Mouse (Mus musculus): ENCODE results near the gene Gm26897. TPM values are rescaled to one million over a fixed set of nuclear protein-coding genes. Genes with fewer than 3 reads are reported as not detected.

Gene Gm26897
- polyA plus RNA-seq, 1 experiment from 2014 or later, result not detected

- no peak for DNase-seq
- no peak overlapping the region for H3K9ac ChIP-seq
- TF ChIP-seq CTCF (IDR thresholded peaks at IDR 0.05; ENCODE audit: low read depth), result no peak
- no peak overlapping the region for H3K27ac ChIP-seq (ENCODE audit: low read depth)
- no peaks in the 10 kb centered on the region for H3K27me3 ChIP-seq (ENCODE audit: insufficient read depth, low read length)
- H3K4me1 ChIP-seq (ENCODE audit: insufficient read depth), result no peaks in the 10 kb centered on the region
- ATAC-seq (ENCODE audit: insufficient read depth), result no peak
- no peak overlapping the region for H3K4me2 ChIP-seq
- H3K9me3 ChIP-seq (ENCODE audit: low read depth, low read length), result no peaks in the 10 kb centered on the region
- no peak overlapping the region for H3K4me3 ChIP-seq (ENCODE audit: low read depth, low read length)
- H3K36me3 ChIP-seq (ENCODE audit: insufficient read depth), result no peaks in the 10 kb centered on the region
- WGBS, result 57% methylated on average over 13 of the region's 13 CpGs
Observed at GRCm38 (mm10) chr5:111750092-111750491, 16.4 kb downstream of the Gm26897 start.

GRCm38 (mm10) chr5:111754484-111755139, 20.9 kb downstream of the Gm26897 start:
- no peak overlapping the region for H3K27ac ChIP-seq (ENCODE audit: low read depth)

GRCm38 (mm10) chr5:111755330-111755729, 21.6 kb downstream of the Gm26897 start:
- H3K27ac ChIP-seq (ENCODE audit: low read depth), result no peak overlapping the region
- no peaks in the 10 kb centered on the region for H3K9me3 ChIP-seq (ENCODE audit: low read depth, low read length)
- no peak overlapping the region for H3K4me3 ChIP-seq (ENCODE audit: low read depth, low read length)
- DNase-seq (peak; percentile 75), ATAC-seq (ENCODE audit: insufficient read depth) (peak; percentile 47; the same call in 1 of the 2 replicates)
- H3K4me2 ChIP-seq, result no peak overlapping the region
- no peaks in the 10 kb centered on the region for H3K4me1 ChIP-seq (ENCODE audit: insufficient read depth)
- no peak overlapping the region for H3K9ac ChIP-seq
- no peak for TF ChIP-seq CTCF (IDR thresholded peaks at IDR 0.05; ENCODE audit: low read depth)
- 7% methylated on average over 5 of the region's 5 CpGs for WGBS
- H3K27me3 ChIP-seq (ENCODE audit: insufficient read depth, low read length), result no peaks in the 10 kb centered on the region
- no peaks in the 10 kb centered on the region for H3K36me3 ChIP-seq (ENCODE audit: insufficient read depth)

More at GRCm38 (mm10) chr5:111754484-111755139, 20.9 kb downstream of the Gm26897 start:
- ATAC-seq (ENCODE audit: insufficient read depth) (no peak), DNase-seq (no peak)
- no peaks in the 10 kb centered on the region for H3K4me1 ChIP-seq (ENCODE audit: insufficient read depth)
- H3K36me3 ChIP-seq (ENCODE audit: insufficient read depth), result no peaks in the 10 kb centered on the region
- H3K9me3 ChIP-seq (ENCODE audit: low read depth, low read length), result no peaks in the 10 kb centered on the region
- H3K4me3 ChIP-seq (ENCODE audit: low read depth, low read length), result no peak overlapping the region
- TF ChIP-seq CTCF (IDR thresholded peaks at IDR 0.05; ENCODE audit: low read depth), result no peak
- no peak overlapping the region; the same call in 1 of the 2 replicates for H3K9ac ChIP-seq
- no peaks in the 10 kb centered on the region for H3K27me3 ChIP-seq (ENCODE audit: insufficient read depth, low read length)
- 36% methylated on average over 16 of the region's 16 CpGs for WGBS
- H3K4me2 ChIP-seq, result peak overlapping the region; percentile 34

- Histone ChIP-seq H3K27ac (ENCODE audit: low read depth) (peak overlapping the region; percentile 67), H3K4me2 (peak overlapping the region; percentile 68), H3K4me1 (ENCODE audit: insufficient read depth) (peaks cover 10% of the 10 kb centered on the region; the same call in 1 of the 2 replicates), H3K9ac (0 out of 2 replicates have a peak overlapping the region, but pooled peaks have one; percentile 40), H3K9me3 (ENCODE audit: low read depth, low read length) (no peaks in the 10 kb centered on the region), H3K27me3 (ENCODE audit: insufficient read depth, low read length) (no peaks in the 10 kb centered on the region), H3K36me3 (ENCODE audit: insufficient read depth) (no peaks in the 10 kb centered on the region), H3K4me3 (ENCODE audit: low read depth, low read length) (peak overlapping the region; percentile 29)
- 12% methylated on average over 10 of the region's 10 CpGs for WGBS
- ATAC-seq (ENCODE audit: insufficient read depth) (peak; percentile 62; the same call in 1 of the 2 replicates), DNase-seq (peak; percentile 87)
- no peak for TF ChIP-seq CTCF (IDR thresholded peaks at IDR 0.05; ENCODE audit: low read depth)
Observed at GRCm38 (mm10) chr5:111760721-111761480, 27.2 kb downstream of the Gm26897 start.

DNA sequence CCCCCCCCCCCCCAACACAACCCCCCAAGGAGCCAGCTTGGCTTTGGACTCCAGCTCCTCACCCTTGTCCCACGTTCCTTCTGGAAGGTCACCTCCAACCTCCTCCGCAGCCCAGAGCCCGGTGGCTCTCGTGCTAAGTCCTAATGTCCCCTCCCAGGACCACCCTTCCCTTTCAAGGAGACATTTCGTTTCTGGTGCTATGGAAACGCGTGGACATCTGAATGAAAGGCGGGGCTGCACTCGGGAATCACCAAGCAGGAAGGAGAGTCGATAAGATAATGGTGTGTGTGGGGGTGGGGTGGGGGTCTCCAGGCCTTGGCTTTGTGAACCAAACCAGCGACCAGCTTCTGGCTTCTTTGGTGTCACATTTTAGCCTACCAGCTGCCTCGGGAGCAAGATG, 27.9 kb downstream of the Gm26897 start:
- no peak for TF ChIP-seq CTCF (IDR thresholded peaks at IDR 0.05; ENCODE audit: low read depth)
- peak; percentile 41; the same call in 1 of the 2 replicates for ATAC-seq (ENCODE audit: insufficient read depth)
- under 1% methylated on average over 12 of the region's 12 CpGs for WGBS
- DNase-seq, result peak; percentile 67
- Histone ChIP-seq H3K36me3 (ENCODE audit: insufficient read depth) (no peaks in the 10 kb centered on the region), H3K9me3 (ENCODE audit: low read depth, low read length) (no peaks in the 10 kb centered on the region), H3K4me2 (peak overlapping the region; percentile 68), H3K27me3 (ENCODE audit: insufficient read depth, low read length) (no peaks in the 10 kb centered on the region), H3K27ac (ENCODE audit: low read depth) (peak overlapping the region; percentile 62; the same call in 1 of the 2 replicates), H3K9ac (peak overlapping the region; percentile 40; the same call in 1 of the 2 replicates), H3K4me3 (ENCODE audit: low read depth, low read length) (peak overlapping the region; percentile 29), H3K4me1 (ENCODE audit: insufficient read depth) (peaks cover 10% of the 10 kb centered on the region; the same call in 1 of the 2 replicates)

DNA sequence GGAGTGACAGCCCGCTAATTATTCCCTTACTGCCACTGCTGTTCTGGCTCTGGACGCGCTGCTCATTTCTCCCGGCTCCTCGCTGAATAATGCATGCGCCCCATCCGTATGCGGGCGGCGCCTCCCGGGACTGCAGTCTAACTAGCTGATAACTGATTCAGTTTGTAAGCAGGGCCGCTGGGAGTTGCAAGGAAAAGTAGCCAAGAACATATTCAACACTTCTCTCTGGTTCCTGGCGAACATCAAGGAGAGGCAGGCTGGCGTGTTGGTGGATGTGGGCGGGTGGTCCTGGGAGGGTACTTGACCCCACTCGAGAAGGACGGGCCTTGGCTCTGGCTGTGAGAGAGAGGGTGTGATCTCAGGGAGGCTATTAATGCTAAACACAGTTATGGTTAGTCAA, 28.4 kb downstream of the Gm26897 start:
- Histone ChIP-seq H3K4me2 (peak overlapping the region; percentile 68), H3K27me3 (ENCODE audit: insufficient read depth, low read length) (no peaks in the 10 kb centered on the region), H3K4me1 (ENCODE audit: insufficient read depth) (peaks cover 10% of the 10 kb centered on the region; the same call in 1 of the 2 replicates), H3K9me3 (ENCODE audit: low read depth, low read length) (no peaks in the 10 kb centered on the region), H3K27ac (ENCODE audit: low read depth) (peak overlapping the region; percentile 80; the same call in 1 of the 2 replicates), H3K9ac (no peak overlapping the region; the same call in 1 of the 2 replicates), H3K4me3 (ENCODE audit: low read depth, low read length) (peak overlapping the region; percentile 29), H3K36me3 (ENCODE audit: insufficient read depth) (no peaks in the 10 kb centered on the region)
- WGBS, result 5% methylated on average over 17 of the region's 17 CpGs
- ATAC-seq (ENCODE audit: insufficient read depth) (peak; percentile 43; the same call in 1 of the 2 replicates), DNase-seq (peak; percentile 86)
- peak; percentile 56 for TF ChIP-seq CTCF (IDR thresholded peaks at IDR 0.05; ENCODE audit: low read depth)

Data from lung, embryonic 14.5 days (tissue).